In the genomic region with DNA sequence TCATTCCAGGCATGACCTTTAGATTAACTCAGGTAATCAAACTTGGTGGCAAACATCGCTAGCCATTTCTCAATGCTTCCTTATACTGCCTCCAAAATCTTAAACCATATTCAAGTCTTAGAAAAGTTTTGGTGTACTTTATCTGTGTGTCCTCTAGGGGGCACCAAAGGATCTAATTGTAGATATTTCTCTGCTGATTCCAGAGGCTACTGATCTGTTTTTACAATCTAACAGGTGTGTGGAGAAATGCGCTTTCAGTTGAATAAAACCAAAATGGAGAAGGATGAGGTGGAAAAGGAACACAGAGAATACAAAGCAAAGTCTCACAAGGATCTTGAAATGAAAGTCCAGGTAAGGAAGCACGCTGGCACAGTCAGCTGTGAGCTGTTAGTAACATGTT, we compare ENCODE assay signal across 8 mouse cellular contexts.
DNase-seq lines count a peak whose midpoint lies in the region; ATAC-seq and TF ChIP-seq lines count a peak whose summit lies in the region.

No protein-coding gene starts in this region.

- H3K4me3 ChIP-seq in left cerebral cortex, adult 2 months = no peak overlapping the region
- no peak overlapping the region for H3K4me3 ChIP-seq in lung, postnatal 0 days (ENCODE audit: low read depth, low read length)

- no peak overlapping the region for H3K27ac ChIP-seq in left cerebral cortex, adult 2 months
- H3K27ac ChIP-seq in lung, postnatal 0 days (ENCODE audit: low read length) = no peak overlapping the region

- no peak for TF ChIP-seq EP300 in lung, postnatal 0 days (IDR thresholded peaks at IDR 0.05)

- H3K4me2 ChIP-seq in lung, postnatal 0 days (replicated peaks; ENCODE audit: low read depth, low read length) = no peak overlapping the region

- 38% methylated on average over 3 of the region's 3 CpGs for WGBS in lung, postnatal 0 days

- no peaks in the 10 kb centered on the region for H3K4me1 ChIP-seq in lung, postnatal 0 days (ENCODE audit: insufficient read depth, low read depth, low read length)

- H3K9me3 ChIP-seq in lung, postnatal 0 days (ENCODE audit: low read length) = no peaks in the 10 kb centered on the region

- peak; percentile 37 for DNase-seq in cerebellum, adult 11 months
- DNase-seq in left cerebral cortex, adult 2 months (ENCODE audit: extremely low spot score in 1 of 2, low spot score in 2 of 2) = no peak
- DNase-seq in left cerebral cortex, postnatal 36 days (ENCODE audit: low spot score in 2 of 2) = no peak
- DNase-seq in Muller cell, postnatal 12 days (ENCODE audit: inconsistent ontology term) = peak; percentile 48
- DNase-seq in lung, postnatal 0 days (ENCODE audit: low spot score) = peak; percentile 82
- DNase-seq in testis, postnatal 14 days (ENCODE audit: low spot score) = no peak

- ATAC-seq in cerebellum, adult (ENCODE audit: insufficient number of reproducible peaks, low FRiP score, low TSS enrichment) = no peak
- ATAC-seq in erythroid progenitor cell, adult 5-6 weeks (replicated peaks; ENCODE audit: low FRiP score, poor library complexity, severe bottlenecking) = 0 out of 2 replicates have a peak, but pooled peaks have one; percentile 63
- no peak for ATAC-seq in lung, postnatal 0 days

- intact Hi-C loops in left cerebral cortex, adult 2 months (cut with DNase I) = loop anchor here (1.0 to 5.0 kb wide), 5 partner anchors 311 to 825 kb away; partner anchors contain the start of genes Akt3 and Zbtb18
- intact Hi-C loops in left cerebral cortex, postnatal 36 days (cut with DNase I) = loop anchor here (2.0 to 5.0 kb wide), 2 partner anchors 310 to 807 kb away; no protein-coding TSS in a partner anchor

- peak; percentile 78 for TF ChIP-seq CTCF in left cerebral cortex, adult 2 months (IDR thresholded peaks at IDR 0.05)
- peak; percentile 75 for TF ChIP-seq CTCF in lung, postnatal 0 days (IDR thresholded peaks at IDR 0.05)

- H3K36me3 ChIP-seq in lung, postnatal 0 days (ENCODE audit: insufficient read depth, low read length) = no peaks in the 10 kb centered on the region

- no peak overlapping the region for H3K9ac ChIP-seq in lung, postnatal 0 days (replicated peaks; ENCODE audit: low read depth)

- H3K27me3 ChIP-seq in lung, postnatal 0 days (replicated peaks; ENCODE audit: insufficient read depth, low read length) = no peaks in the 10 kb centered on the region

Comparison
In these comparisons a context has a peak if more than half of its experiments do, and no peak if none do; other contexts are left out.
1. DNase-seq: peak in cerebellum, adult 11 months (single experiment), Muller cell, postnatal 12 days (single experiment) and lung, postnatal 0 days (single experiment); none in left cerebral cortex, adult 2 months (0 of 2), left cerebral cortex, postnatal 36 days (0 of 2) and testis, postnatal 14 days (single experiment).